Mouse (Mus musculus): ENCODE data around the gene Olfr1295.

Gene Olfr1295

DNA sequence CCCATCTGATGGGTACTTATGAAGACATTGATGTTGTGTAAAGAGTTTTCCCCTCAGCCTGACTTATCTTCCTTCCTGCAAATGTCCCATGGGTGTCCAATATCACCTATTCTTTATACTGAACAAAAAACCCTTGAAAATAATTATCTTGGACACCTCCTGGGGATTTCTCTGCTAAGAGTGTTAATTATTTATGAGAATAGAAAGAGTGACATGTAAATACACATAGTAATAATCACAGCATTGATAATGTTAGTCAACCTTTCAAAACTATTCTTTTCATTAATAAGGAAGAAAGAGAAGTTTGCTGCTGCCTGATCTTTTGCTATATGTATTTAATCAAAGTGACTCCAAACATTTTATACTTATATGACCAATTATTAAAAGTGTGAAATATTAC, at the start of gene Olfr1295:
TSS of gene Olfr1295 (minus strand) at position 101 of the 400 bp plus-strand sequence.
- DNase-seq (ENCODE audit: low read depth, low spot score), result no peak

DNA sequence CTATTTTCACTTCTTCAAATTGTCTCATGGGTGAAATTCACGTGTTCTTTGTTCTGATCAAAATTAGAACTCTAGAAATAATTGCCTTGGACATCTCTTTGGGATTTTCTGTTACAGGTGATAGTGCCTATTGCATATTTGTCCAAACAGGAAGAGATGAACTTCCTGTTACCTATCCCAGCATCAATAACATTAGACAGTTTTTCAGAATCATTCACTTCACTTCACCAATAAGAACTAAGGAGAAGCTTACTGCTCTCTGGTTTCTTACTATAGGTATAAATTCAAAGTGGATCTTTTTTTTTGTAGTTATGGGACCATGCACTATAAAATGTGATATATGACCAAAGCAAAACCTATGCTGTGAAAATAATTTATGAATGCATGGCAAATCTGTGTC, 29.3 kb downstream of the Olfr1295 start, which contains the start of gene Olfr1294:
TSS of gene Olfr1294 (minus strand) at position 101 of the 400 bp plus-strand sequence.
- DNase-seq (ENCODE audit: low read depth, low spot score), result no peak

DNA sequence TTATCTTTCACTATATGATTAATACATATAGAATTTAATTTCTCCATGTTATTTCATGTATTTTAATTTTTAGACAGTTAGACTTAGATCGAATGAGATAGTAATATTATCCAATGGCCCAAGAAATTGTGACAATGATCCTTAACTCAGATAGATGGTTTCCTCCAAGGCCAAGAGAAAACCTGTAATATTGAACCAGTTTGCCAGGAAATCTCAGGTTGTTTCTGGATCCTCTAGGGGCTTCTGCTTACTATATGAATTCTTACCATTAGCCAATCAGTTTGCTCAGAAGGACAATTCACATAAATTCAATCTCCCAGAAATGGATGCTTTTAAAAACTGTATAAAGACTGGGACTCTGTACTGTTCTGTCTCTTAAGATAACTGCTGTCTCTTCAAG, 44.6 kb downstream of the Olfr1295 start, which contains the start of gene Olfr1293-ps:
TSS of gene Olfr1293-ps (plus strand) at position 301 of the 400 bp plus-strand sequence.
- no peak for DNase-seq (ENCODE audit: low read depth, low spot score)

DNA sequence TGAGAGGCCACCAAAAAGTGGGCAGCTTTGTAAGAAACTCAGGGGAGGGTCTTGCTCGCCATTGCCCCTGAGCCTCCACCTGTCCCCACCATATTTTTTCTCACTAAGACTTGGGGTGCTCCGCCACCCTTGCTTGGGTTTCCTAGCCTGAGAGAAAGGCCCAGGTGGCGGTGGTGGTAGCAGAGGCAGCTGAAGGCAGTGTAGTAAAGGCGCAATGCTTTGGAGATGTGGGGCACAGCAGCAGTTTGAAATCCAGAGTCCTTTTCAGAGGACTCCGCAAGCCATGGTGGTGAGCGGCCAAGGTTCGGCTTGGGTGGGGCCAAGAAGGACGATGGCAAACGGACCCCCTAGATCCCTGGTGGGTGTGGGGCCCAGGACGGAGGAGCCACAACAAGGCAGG, 52.0 kb downstream of the Olfr1295 start:
- DNase-seq (ENCODE audit: low read depth, low spot score), result peak; percentile 3
